Mouse (Mus musculus): ENCODE measurements around the gene Upf1.

- TF ChIP-seq EP300 (IDR thresholded peaks at IDR 0.05) = no peak
- TF ChIP-seq CTCF (IDR thresholded peaks at IDR 0.05) = no peak
Observed at GRCm38 (mm10) chr8:70313399-70313798, 39.7 kb downstream of the Upf1 start.
